Mouse (Mus musculus) midbrain, postnatal 0 days (tissue): ENCODE measurements around the gene Tut7. TPM values are rescaled to one million over a fixed set of nuclear protein-coding genes. Genes with fewer than 3 reads are reported as not detected.

ENCODE experiments used
- ATAC-seq: fragments of 200-750 bp; cut with Nextera tagmentation; 2 replicates; pipeline ENCODE4 v1.8.0; 2017; ENCODE audit warnings: moderate number of reproducible peaks, mild to moderate bottlenecking, moderate TSS enrichment, moderate library complexity; ENCODE audit not compliant: low FRiP score
- DNase-seq: peaks from one replicate; pipeline ENCODE4 v3.0.0-alpha.2; 2015; ENCODE audit warnings: low spot score
- H3K27ac ChIP-seq: fragments of 300-500 bp; sonication (generic); 2 replicates; pipeline ENCODE4 v1.5.1; 2014; ENCODE audit warnings: low read depth, mild to moderate bottlenecking, low read length, mixed read lengths
- H3K27me3 ChIP-seq: fragments of 300-500 bp; sonication (generic); 2 replicates; pipeline ENCODE4 v1.6.1; 2014; ENCODE audit warnings: low read length, control low read depth, mixed read lengths; ENCODE audit not compliant: insufficient read depth
- H3K36me3 ChIP-seq: fragments of 300-500 bp; sonication (generic); 2 replicates; pipeline ENCODE4 v1.6.1; 2014; ENCODE audit warnings: low read length, control low read depth, mixed read lengths; ENCODE audit not compliant: insufficient read depth
- H3K4me1 ChIP-seq: fragments of 300-500 bp; sonication (generic); 2 replicates; pipeline ENCODE4 v1.6.1; 2014; ENCODE audit warnings: mild to moderate bottlenecking, control low read depth, antibody characterized with exemption, low read length, mixed read lengths; ENCODE audit not compliant: insufficient read depth
- H3K4me2 ChIP-seq: fragments of 300-500 bp; sonication (generic); 2 replicates; pipeline ENCODE4 v1.6.1; 2014; ENCODE audit warnings: low read depth, mild to moderate bottlenecking, low read length, mixed read lengths; ENCODE audit not compliant: poor library complexity, severe bottlenecking
- H3K4me3 ChIP-seq: fragments of 300-500 bp; sonication (generic); 2 replicates; pipeline ENCODE4 v1.5.1; 2014; ENCODE audit warnings: low read depth, mild to moderate bottlenecking, low read length, moderate library complexity
- H3K9ac ChIP-seq: fragments of 300-500 bp; sonication (generic); replicated peaks from 2 replicates; pipeline ENCODE4 v1.6.1; 2014; ENCODE audit warnings: mild to moderate bottlenecking, low read length, moderate library complexity, mixed read lengths; ENCODE audit not compliant: poor library complexity, severe bottlenecking
- H3K9me3 ChIP-seq: fragments of 300-500 bp; sonication (generic); 2 replicates; pipeline ENCODE4 v1.6.1; 2016; ENCODE audit warnings: low read length, control low read depth
- CTCF ChIP-seq: IDR thresholded peaks from 2 replicates; pipeline ENCODE4 v1.5.1; 2016; ENCODE audit warnings: antibody characterized with exemption, mild to moderate bottlenecking
- WGBS: fragments of 180-500 bp; shearing (Covaris S2); extraction: QIAGEN DNeasy Blood & Tissue Kit; methylation state at CpG from one replicate; pipeline ENCODE4 v1.1.7; 2014; 5-methylcytosine and 5-hydroxymethylcytosine counted together
- polyA plus RNA-seq: library from polyadenylated mRNA; unstranded; fragments of >200 nt; fragmentation: Nextera tagmentation; extraction: Ambion mirVana; gene quantifications from 2 replicates; pipeline ENCODE4 v1.2.1, GENCODE M21; 2015
- total RNA-seq: library from RNA; depleted of rRNA; stranded (reverse); fragments of >200 nt; gene quantifications from 2 replicates; pipeline ENCODE4 v1.2.3, GENCODE M21; 2014

The Tut7 gene
- total and polyA plus RNA-seq, 2 experiments from 2014 or later: 33.7 to 37.3 TPM

DNA sequence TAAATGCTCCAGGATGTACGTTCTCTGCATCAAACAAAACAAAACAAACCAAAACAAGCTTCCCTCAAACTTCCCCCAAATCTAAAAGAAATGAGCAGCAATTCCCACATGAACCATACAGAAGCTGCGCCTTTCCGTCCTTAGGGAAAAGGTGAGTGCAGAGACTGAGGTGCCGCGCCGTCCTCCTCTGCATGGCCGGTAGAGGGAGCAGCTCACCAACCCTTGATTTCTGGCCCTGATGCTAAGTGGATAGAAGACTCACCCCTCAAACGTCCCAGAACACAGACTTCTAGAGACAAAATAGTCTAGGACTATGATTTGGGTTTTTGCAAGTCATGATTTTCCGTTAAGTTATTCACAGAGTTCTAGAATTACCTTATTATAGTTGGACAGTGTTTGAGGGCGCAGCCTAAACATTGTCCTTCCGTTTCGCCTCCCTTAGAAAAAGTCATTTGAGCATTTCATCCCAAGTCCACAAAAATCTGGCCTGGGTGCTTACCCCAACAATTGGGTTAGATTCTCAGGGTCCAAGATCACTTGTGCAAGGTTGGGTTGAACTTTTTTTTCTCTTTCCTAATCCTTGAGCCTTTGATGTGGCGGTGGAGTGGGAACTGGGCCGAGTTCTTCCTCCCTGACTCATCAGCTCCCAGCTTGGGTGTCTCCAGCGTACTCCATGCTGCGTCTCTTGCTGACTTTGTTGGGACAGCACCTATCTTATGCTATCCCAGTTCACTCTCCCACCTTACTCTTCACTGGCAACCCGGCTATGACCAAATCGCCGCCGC is 33.5 kb upstream of the Tut7 start:
- H3K9ac ChIP-seq: no peak overlapping the region
- 0 out of 2 replicates have a peak, but pooled peaks cover 6% of the 10 kb centered on the region for H3K9me3 ChIP-seq
- H3K27me3 ChIP-seq: no peaks in the 10 kb centered on the region
- no peaks in the 10 kb centered on the region for H3K36me3 ChIP-seq
- DNase-seq: peak; percentile 58
- 55% methylated on average over 20 of the region's 20 CpGs for WGBS
- H3K4me2 ChIP-seq: no peak overlapping the region
- H3K4me3 ChIP-seq: no peak overlapping the region
- TF ChIP-seq CTCF: peak; percentile 80
- no peak for ATAC-seq
- no peaks in the 10 kb centered on the region for H3K4me1 ChIP-seq
- H3K27ac ChIP-seq: no peak overlapping the region

DNA sequence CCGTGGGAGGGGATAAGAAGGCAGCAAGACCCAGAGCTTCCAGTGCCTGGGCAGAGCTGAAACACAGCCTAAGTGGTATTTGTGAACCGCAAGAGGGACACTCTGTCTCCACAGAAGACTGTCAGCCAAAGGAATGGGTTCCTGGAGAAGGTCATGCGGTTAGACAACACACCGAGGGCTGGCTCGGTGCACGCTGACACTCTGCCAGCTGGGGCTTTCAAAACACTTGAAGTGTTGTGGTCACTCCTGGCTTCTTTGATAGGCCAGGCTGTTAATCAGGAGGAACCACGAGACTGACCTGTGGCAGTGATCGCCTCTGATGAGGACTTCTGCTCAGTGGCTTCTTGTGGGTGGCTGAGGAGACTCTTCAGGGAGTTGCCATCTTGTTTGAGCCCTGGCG is 30.5 kb upstream of the Tut7 start:
- no peak for TF ChIP-seq CTCF
- Histone ChIP-seq H3K9me3 (0 out of 2 replicates have a peak, but pooled peaks cover 6% of the 10 kb centered on the region), H3K27me3 (no peaks in the 10 kb centered on the region), H3K9ac (no peak overlapping the region), H3K4me1 (no peaks in the 10 kb centered on the region), H3K4me3 (no peak overlapping the region), H3K27ac (no peak overlapping the region), H3K4me2 (no peak overlapping the region), H3K36me3 (no peaks in the 10 kb centered on the region)
- WGBS: 80% methylated on average over 9 of the region's 9 CpGs
- no peak for ATAC-seq
- no peak for DNase-seq

DNA sequence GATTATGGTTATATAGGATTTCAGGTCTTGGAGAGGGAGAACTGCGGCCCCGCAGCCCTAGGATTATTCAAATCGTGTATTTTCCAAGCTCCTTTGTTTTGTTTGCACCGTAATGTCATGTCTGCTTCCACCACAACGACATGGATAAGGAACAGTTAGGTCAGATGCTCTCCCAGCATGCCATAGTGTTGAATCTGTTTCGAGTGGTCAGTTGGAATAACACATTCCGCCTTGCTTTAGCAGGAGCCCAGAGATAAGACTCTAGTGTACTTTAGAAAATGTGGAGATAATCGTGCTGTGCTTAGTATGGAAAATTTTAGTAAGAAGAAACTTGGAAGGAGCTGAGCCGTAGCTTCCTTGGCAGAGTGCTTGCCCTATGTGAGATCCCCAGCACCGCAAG is 27.4 kb upstream of the Tut7 start:
- TF ChIP-seq CTCF: no peak

DNA sequence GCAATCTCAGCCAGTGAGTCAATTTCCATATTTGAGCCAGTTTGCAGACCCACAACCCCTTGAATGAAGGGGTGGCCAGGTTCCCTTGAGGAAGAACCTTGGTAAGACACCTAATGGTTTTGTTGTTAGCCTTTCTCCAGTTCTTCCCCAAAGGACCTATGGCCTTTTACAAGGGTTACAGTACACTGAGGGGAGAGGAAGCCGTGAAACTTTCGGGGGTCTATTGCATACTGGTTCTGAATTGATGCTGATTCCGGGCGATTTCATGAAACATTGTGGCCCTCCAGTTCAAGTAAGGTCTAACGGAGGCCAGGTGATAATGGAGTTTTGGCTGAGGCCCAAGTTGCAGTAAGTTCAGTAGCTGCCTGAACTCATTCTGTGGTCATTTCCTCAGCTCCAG is 21.7 kb upstream of the Tut7 start:
- H3K9ac ChIP-seq: no peak overlapping the region
- H3K4me3 ChIP-seq: no peak overlapping the region
- H3K4me2 ChIP-seq: no peak overlapping the region
- no peak for ATAC-seq
- no peak for TF ChIP-seq CTCF
- WGBS: 90% methylated on average over 5 of the region's 5 CpGs
- no peaks in the 10 kb centered on the region for H3K36me3 ChIP-seq
- no peaks in the 10 kb centered on the region for H3K4me1 ChIP-seq
- H3K9me3 ChIP-seq: no peaks in the 10 kb centered on the region
- no peak overlapping the region for H3K27ac ChIP-seq
- H3K27me3 ChIP-seq: no peaks in the 10 kb centered on the region
- DNase-seq: no peak

More for the DNA sequence above, 27.4 kb upstream of the Tut7 start:
- 73% methylated on average over 10 of the region's 10 CpGs for WGBS
- H3K4me2 ChIP-seq: no peak overlapping the region
- H3K27ac ChIP-seq: no peak overlapping the region
- H3K36me3 ChIP-seq: no peaks in the 10 kb centered on the region
- H3K27me3 ChIP-seq: no peaks in the 10 kb centered on the region
- ATAC-seq (no peak), DNase-seq (no peak)
- no peaks in the 10 kb centered on the region for H3K4me1 ChIP-seq
- no peak overlapping the region for H3K4me3 ChIP-seq
- H3K9me3 ChIP-seq: no peaks in the 10 kb centered on the region
- H3K9ac ChIP-seq: no peak overlapping the region

DNA sequence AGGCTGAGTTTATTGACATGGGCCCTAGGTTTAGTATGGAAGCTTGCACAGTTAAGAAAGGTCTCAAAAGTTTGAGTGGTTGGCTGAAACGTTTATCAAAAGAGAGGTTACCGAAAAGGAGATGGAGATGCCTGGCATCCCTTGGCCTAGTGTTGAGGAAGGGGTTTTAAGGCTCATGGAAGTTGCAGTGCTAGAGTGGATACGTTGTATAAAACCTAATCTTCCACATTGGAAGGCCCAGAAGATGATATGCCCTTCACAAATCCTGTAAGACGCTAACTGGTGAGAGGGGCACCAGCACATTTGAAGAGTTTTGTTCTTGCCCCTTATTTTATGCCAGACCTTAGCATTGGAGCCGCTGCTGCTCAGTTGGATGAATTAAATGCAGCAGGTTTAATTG is 21.0 kb upstream of the Tut7 start:
- Histone ChIP-seq H3K9me3 (no peaks in the 10 kb centered on the region), H3K4me1 (no peaks in the 10 kb centered on the region), H3K27ac (no peak overlapping the region), H3K36me3 (no peaks in the 10 kb centered on the region), H3K9ac (no peak overlapping the region), H3K27me3 (no peaks in the 10 kb centered on the region), H3K4me3 (no peak overlapping the region), H3K4me2 (no peak overlapping the region)
- WGBS: 87% methylated on average over 5 of the region's 5 CpGs
- ATAC-seq: no peak
- TF ChIP-seq CTCF: no peak
- DNase-seq: no peak
